Mouse (Mus musculus) urinary bladder, adult 18-20 months (tissue): ENCODE data around the gene Nxn.

ENCODE experiments used
- DNase-seq, 2 experiments: peaks; one replicate each; pipeline ENCODE4 v3.0.0; 2022; ENCODE audit warnings: low spot score in 2 of 2, mixed read lengths in 2 of 2

The Nxn gene

DNA sequence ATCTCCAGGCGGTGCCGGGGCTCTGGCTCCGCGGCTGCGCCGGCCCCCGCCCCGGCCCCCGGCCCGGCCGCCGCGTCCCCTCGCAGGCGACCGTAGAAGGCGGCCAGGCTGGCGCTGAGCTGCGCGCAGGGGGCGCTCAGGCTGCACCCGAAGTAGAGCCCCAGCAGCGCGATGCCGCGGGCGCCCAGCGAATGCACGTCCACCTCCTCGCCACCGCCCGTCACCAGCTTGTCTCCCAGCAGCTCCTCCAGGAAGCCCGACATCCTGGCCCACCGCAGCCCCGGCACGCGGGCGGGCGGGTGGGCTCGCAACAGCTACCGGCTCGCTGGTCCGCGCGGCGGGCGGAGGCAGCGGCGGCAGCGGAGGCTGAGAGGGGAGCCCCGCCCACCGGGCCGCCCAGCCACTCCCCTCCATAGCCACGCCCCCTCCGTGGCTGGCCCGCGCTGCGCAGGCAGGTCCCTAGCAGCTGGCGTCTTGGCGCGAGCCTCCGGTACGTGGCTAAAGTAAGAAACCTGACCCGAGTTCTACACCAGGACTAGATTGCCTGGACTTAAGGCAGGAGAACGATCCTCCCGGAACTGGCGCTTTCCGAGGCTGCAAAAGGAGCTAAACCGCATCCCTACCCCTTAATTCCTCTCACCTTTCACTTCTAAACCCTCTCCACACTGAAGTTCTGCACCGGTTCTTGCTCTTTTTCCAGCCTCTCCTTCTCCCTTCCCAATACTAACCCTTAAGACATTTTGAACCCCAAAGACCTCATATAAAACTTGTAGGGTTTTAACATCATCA is at the start of gene Nxn:
Nxn (minus strand) TSS at position 343 of the 789 bp plus-strand sequence.
- DNase-seq, result peak; percentile 90 to 95

DNA sequence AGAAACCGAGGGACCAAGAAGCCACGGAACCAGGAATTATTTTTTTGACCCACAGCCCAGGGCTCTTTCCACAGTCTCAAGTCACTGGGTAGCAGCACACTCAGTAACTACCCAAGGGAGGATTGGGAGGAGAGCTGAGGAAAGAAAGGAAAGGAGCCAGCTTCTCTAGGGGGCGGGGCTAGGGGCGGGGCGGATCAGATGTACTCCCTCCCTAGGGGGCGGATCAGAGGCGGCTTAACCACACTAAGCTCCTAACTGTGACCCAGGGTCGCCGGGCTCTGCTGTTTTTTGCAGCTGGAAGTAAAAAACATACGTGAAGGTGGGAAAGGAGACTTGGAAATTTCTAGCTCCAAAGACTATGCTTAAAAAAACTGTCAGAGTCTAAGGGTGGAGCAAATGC is 47.3 kb upstream of the Nxn start:
- DNase-seq, result no peak

DNA sequence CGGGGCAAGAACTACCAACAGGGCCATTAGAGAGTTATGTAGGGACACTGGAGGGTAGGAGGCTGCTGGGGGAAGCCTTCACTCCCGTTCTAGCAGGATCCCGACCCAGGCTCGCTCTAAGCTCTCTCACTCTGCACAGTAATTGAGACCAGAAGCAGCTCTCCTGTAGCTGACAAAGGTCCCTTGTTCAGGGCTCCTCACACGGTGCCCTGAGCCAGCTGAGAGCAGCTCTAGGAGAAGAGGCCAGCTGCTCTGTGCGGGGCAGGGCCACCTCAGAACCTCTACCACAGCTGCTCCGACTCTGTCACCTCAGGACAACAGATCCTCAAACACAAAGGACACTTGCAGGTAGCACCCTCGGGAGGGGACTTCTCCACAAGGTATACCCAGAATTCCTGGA is 46.5 kb upstream of the Nxn start:
- no peak for DNase-seq

DNA sequence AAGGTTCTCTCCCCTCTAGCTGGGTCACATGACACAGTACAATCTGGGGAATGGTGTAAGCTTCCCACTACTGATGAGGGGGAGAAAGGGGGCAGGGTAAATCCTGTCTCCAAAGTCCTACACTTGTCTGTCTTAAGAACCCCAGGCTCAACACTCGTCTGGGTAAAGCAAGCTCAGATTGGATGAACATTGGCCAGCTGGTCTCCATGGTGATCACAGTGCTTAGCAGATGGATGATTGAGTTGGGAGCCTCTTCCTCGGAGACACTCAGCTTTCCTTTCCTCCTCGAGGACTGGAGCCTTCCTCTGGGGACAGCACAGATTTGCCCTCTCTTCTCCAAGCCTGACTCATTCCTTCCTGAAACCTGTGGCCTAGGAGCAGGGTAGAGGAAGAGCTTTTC is 40.7 kb upstream of the Nxn start:
- DNase-seq, result no peak

DNA sequence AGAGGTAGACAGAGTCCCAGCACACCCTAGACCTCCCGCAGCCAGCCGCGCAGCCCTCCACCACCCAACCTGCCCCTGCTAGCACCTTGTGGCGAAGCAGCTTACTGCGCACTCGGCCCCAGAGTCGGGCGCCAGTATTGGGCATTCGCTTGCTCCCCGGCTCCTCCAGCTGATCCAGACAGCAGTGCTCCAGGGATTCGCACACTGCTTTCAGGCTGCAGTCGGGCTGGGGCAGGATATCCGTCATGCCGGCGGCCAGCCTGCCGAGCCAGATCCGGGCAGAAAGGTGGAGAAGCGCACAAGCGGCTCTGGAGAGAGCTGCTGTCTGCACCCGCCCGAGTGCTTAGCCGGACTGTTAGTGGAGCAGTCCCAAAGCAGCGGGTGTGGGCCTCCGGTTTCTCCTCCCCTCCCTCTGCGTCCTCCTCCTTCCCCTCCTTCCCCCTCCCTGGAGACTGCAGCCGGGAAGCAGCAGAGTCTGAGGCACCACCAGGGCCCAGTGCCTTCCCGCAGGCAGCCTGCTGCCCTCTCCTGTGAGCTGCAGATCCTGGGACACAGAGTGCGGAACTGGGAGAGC is 38.0 kb upstream of the Nxn start:
- peak; percentile 19 to 42 for DNase-seq

DNA sequence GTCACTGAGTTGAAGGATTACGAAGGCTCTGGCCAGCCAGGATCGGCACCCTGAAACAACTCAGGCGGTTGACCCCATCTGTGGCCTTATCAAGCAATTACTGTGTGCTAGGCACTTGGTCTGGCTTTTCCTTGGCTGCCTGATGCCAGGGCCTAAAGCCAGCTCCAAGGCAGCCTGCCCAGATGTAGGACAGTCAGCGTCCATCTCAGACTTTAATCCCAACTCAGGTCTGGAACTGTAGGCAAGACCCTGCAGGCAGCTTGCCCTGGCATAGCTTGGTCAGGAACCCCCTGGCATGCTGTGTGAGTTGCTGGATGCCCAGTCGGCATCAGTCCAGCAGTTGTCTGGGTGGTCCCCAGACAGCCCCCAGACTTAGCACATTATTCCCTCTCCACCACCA is 37.1 kb upstream of the Nxn start:
- no peak for DNase-seq

DNA sequence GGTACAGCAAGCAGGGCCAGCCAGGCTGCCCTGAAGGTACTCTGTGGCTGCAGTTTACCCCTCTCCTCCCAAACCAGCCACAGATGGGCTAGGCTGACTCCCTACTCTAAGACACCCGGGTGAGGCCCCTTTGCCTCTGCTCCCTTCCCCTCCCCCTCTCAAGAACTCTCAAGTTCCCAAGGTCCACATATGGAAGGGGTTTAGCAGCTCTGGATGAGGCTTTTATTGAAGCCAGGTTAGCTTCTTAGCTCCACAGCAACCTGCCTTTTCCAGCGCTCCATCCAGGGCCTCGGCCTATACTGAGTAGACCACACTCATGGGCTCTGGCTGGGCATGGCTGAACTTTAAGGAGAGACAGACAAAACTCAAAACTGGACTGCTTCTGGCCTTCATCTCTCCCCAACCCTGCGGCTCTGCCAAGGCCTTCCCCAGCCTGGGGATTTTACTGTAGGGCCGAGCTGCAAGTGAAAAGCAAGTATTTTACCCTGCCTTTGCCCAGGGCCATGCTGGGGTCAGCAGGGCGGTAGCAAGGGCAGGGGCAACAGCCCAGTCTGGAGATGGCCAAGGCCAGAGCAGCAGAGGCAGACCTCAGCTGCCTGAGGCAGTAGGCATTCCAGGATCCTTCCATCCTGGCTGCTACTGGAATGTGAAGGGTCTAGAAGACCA is 31.2 kb upstream of the Nxn start:
- no peak for DNase-seq

DNA sequence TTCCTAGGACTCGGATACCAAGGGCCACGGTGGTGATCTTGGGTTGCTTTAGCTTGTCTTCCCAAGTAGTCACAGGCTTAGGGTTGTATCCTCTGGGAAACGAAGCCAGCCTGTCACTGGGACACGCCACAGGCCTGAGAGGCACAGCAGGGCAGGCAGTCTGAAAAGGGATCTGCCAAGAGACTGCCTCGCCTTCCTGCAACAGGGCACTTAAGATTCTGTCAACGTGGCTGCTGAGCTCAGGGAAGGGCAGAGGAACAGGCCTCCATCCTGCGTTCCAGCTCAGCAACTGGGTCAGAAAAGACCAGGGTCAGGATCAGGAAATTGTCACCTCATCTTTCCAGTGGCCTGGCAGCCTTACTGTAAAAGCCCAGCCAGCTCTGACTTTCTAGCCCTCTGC is 30.6 kb upstream of the Nxn start:
- no peak for DNase-seq

DNA sequence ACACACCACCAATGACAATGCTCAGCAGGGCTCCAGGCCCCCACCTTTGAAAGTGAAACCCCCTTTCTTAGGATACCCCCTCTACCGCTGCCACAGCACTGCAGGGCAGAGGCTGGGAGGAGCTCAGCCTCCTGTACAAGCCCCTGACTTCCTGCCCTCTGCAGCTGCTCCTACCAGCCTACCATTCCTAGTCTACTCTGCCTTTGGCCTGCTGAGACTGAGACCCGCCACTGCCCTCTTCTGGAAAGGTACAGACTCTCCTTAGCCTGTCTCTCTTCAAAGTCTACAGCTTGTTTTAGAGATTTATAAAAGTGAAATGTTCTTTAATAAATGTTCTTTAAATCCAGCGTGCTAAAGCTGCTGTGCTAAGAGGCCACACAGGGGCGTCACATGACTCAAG is 30.1 kb upstream of the Nxn start:
- DNase-seq, result no peak

DNA sequence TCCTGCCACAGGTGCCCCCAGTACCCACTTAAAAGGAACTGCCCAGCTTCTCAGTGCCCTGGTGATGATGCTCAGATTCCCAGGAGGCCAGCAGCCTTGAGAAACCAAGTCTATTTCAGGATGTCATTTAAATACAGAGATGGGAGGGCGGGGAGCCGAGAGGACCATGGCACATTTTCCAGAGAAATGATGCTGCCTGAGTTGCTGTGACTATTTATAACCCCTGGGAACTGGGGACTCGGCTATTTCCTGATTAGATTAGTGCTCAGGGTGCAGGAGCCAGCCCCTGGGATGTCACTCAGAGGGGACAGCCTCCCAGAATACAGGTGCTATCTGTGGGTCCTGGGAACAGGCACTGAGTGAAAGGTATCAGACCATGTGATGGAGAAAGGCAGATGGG is 28.8 kb upstream of the Nxn start:
- no peak for DNase-seq

DNA sequence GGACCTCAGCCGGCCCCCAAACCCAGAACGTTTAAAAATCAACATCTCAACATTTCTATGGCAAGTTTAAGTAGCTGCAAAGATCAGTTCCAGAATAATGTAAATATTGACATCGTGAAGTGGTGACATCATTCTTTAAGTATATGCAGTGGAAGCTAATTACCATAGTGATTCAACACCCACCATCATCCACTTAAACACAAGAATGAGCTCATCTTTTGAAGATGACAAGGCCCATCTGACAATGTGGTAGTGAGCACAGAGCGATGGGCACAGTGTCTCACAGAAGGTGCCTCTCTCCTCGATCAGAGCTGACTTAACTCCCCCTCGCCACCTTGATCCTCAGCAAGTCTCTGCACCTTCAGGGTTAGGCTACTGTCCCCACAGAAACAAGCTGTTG is 26.8 kb upstream of the Nxn start:
- no peak for DNase-seq

DNA sequence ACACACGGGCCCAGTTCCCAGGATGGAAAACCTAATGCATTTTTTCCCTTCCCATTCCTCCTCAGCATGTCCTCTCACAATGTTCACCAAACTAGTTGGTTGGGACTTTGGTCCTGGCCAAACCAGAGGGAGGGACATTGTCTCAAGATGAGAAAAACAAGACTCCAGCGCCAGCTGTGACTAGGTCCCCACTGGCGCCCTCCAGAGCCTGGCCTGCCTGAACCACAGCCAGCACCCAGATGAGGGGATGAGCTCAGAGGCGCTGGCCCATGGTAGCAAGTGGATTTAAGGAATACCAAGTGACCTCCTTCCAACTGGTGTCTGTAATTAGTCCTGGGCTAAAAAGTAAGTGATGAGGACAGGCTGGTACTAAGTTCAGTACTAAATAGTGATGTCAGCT is 22.0 kb upstream of the Nxn start:
- no peak for DNase-seq

DNA sequence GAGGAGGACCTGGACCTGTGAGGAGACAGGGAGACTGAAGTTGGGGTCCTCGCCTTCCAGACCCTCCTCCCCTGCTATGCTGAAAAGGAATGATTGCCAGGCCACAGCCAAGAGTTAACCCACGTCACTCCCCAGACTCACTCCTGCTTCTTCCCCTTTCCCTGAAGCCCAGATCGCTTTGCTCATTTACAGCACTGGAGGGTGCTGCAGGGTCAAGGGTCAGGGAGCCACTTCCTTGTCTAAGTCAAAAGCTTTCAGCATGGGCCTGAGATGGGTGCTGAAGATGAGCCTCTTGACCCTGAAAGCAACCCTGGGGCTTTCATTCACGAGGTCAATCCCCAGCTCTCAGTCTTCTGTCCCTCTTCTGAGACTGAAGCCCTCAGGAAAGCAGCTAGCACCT is 20.2 kb upstream of the Nxn start:
- DNase-seq, result no peak

DNA sequence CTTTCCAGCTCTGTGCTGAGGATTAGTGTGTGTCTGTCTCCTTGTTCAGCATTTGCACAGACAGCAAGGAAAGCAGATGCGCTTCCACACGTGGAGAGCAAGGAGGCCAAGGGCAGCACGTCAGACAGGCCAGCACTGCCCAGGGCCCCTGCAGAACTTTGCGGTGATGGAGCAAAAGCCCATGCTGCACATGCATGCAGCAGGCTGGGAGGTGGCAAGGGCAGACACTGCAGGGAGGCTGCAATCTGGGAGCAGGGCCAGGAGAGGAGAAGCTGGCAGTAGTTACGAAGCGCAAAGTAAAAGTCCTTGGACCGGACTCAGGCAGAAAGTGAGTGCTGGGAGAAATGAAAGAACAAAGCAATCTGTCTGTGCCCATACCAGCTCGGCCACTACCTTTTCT is 19.5 kb upstream of the Nxn start:
- DNase-seq, result no peak

DNA sequence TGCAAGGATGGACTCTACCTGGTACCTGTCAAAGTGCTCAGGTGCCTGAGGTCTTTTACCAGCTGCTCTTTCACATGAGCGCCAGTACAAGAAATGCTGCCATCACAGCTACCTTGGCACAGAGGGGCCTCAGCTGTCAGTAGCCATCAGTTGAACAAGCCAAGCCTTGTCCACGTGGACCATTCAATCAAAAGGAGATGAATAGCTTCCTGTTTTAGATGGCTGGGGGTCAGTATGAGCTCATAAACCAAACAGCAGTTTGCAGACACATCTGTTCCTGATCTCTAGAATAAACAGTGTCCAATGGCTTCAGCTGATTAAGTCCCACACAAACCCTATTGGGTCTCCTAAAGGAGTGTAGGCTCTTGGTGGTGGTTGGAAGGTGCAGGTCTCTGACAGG is 17.0 kb upstream of the Nxn start:
- DNase-seq, result no peak

DNA sequence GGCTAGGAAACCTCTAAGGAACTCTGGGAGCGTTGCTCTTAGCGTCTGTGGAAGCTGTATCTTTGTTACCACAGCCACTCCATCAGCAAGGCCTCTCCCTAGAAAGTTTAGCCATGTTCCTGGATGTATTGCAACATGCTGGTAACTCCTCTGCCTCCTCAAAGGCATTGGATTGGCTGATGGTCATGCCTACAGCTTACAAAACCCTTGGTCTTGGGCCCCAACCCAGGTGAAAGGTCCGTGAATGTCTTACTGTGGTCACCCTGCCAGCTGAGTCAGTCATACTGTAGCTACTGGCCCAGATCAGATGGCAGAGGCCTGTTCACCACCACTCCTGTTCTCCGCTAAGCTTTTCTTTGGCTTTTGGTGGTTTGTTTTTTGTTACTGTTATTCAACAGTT is 16.1 kb upstream of the Nxn start:
- no peak for DNase-seq

DNA sequence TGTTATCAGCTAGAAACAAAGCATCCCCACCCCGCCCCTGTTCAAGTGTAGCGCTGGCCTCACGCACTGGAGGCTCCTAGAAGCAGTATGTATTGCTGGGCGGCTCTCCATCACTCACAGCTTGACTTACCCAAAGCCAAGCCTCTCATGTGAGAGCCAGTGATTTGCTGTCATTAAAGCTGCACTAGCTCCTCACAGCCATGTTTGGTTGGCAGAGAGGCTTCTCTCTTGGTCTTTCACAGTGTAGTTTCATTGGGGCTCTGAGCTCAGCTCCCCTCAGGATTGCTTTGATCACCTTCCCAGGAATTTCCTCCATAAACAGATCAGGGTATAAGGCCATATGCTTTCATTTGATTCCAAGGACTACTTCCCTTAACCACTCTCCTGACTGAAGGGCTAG is 14.3 kb upstream of the Nxn start:
- no peak for DNase-seq

DNA sequence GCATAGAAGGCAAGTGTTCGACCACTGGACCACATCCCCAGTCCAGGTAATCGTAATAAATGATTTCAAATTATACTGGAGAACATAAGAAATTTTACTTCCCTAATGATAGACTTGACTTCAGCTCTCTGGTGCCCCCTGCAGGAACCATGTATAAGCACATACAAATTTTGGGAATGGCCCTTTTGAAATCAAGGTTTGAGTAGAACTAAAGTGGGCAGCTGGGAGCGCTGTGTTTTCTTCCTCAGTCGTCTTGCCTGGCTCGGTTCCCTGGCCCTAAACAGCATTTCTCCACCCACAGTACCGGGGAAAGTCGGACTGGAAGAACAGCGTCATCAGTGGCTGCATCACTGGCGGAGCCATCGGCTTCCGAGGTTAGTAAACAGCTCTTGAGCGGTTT is 11.9 kb upstream of the Nxn start:
- no peak for DNase-seq

DNA sequence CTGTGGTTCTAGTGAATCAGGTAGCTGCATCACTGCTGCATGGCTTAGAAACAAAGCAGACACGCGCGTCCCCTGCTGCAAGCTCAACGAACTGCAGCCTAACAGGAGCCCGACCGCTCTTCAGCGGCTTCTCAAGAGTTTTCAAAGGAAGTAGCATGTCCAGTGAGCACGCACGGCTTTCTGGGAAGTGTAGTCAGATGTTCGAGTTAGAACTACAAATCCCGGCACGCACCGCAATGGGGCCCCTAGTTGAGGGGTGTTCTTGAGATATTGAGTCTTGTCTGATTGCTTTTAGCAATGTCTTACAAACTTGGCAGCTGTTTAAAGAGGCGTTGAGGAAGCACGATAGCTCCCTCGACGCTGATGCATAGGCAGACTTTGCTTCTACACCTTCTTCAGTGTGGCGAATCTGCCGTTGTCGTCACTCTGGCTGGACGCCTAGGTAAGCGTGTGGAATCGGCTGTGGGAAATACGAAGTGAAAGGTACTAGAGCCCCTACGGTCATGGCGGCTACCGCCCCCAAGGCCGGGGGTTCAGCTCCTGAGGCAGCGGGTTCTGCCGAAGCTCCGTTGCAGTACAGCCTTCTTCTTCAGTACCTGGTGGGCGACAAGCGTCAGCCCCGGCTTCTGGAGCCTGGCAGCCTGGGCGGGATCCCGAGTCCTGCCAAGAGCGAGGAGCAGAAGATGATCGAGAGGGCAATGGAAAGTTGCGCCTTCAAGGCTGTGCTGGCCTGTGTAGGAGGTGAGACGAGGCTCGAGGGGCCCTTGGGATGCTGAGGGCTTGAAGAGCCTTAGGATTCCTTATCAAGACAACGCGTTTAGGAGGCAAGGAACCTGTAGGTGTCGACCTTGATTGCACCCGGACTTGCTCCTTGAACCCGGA is 8.0 kb upstream of the Nxn start, which contains the start of gene Timm22:
Timm22 (plus strand) TSS at position 251 of the 882 bp plus-strand sequence.
- peak; percentile 91 to 98 for DNase-seq

DNA sequence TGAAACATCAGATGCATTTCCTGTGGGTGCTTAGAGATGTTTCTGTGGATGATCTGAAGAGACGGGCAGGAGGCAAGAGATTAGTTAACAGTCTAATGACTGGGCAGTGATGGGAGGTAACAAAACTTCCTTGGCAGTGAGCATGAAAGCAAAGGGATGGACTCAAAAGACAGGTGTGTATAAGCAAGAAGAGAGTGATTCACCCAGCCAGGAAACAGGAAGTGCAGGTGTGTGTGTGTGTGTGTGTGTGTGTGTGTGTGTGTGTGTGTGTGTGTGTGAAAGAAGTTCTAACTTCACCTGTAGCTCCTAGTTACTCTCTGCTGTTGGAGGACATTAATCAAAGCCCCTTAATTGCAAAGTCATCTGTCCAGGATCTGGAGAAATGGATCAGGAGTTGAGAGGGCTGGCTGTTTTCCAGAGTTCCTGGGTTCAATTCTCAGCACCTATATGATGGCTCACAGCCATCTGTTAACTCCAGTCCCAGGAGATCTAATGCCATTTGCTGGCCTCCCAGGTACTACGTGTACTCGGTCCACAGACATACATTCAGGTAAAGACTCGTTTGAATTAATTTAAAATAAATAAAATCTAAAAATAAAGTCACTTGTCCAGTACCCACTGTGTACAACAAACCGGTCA is 6.8 kb upstream of the Nxn start:
- no peak for DNase-seq

DNA sequence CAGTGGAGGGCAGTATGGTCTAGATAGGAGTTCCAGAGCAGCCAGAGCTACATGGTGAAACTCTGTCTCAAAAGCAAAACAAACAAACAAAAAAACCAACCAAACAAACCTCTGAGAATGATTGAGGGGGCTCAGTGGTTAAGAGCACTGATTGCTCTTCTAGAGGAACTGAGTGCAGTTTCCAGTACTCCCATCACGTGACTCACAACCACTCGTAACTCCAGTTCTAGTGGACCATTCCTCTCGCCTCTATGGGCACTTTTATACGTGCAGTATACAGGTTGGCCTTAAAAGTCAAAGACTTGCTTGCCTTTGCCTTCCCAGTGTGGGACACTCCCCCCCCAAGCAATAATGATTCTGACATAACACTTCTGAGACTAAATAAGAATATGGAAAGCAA is 6.2 kb upstream of the Nxn start:
- no peak for DNase-seq

DNA sequence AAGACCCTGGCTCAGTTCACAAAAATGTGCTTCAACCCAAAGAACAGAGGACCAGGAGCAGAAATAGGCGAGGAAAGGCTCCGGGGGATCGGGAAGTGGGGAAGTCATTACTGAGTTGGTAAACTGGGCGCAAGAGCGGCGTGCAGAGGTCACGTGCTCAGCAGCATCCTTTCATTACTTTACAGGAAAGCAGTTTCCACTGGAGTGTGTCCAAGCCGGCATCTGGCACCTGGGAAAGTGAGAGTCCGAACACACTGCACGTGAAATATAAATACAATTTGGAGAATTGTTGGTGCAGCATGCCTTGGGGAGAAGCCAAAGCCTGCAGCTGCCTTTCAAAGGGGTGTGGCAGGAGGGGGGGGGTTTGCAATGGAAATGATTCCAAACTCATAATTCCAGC is 2.5 kb upstream of the Nxn start:
- DNase-seq, result no peak
